Mouse (Mus musculus): ENCODE measurements at regions not wholly inside any gene's neighbourhood (a gene's known extent, or its start where the extent isn't known, plus 50 kb on each side); places are given as distances from the start of the nearest gene placed in this dataset.
A peak's percentile ranks its signal among the peaks of the same experiment; 100 is the strongest.

DNA sequence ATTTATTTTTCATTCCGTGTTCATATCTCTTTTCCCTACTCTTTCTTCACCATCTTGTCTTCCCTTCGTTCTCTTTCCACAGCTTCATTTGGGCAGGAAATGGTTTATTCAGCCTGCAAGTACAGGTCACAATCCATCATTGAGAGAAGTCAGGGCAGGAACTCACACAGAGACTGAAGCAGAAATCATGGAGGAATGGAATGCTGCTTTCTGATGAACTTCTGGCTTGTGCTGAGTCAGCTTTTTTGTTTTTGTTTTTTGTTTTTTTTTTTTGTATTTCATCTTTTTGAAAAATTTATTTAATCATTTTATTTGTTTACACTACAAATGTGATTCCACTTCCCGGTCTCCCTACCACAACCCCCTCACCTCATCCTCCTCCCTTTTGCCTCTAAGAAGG is 51.2 kb upstream of the Suclg2 start:
- DNase-seq (ENCODE audit: low spot score in 2 of 2), result no peak

GRCm38 (mm10) chr6:95801651-95802050 is 83.1 kb upstream of the Suclg2 start:
- DNase-seq (ENCODE audit: low spot score in 2 of 2), result no peak

DNA sequence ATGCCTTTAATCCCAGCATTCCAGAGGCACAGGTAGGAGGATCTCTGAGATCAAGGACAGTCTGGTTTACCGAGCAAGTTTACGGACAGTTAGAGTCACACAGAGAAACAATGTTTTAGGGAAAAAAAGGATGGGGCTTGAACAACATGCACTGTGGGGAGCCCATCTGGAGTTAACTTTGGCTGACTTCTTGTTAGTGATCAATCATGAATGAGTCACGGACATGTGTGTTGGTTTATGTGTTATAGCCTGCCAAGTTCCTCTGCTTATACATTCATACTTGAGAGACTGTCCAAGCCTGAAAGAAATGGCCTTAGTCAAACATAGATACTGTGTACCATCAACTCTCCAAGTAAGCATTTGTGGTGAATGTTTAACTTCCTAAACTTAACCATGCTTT is 122.9 kb upstream of the Suclg2 start:
- DNase-seq (ENCODE audit: low spot score in 2 of 2), result no peak

GRCm38 (mm10) chr6:95846536-95846935 is 127.9 kb upstream of the Suclg2 start:
- no peak for DNase-seq (ENCODE audit: low spot score in 2 of 2)

DNA sequence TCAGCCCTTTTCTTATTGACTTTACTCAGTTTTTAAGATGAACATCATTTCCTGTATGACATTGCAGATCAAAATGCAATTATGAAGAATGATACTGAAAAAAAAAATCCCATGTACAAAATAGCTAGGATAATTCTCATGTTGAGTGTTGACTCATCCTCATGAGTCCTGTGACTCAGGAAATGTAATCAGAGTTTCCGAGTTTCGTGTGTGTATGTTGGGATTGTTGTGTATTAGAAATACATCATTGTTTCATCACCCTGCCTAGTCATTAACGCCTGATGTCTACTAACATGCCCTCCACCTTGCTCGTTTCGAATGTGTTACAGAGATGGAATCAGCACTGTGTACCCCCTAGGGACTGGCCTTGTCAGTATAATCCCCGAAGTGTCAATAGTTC is 156.9 kb upstream of the Suclg2 start:
- DNase-seq (ENCODE audit: low spot score in 2 of 2), result no peak

GRCm38 (mm10) chr6:95876320-95876719 is 157.7 kb upstream of the Suclg2 start:
- DNase-seq (ENCODE audit: low spot score in 2 of 2), result no peak

- peak in 1 of 2 experiments; percentile 3 for DNase-seq (ENCODE audit: low spot score in 2 of 2)
Observed at GRCm38 (mm10) chr6:95886645-95887044, 168.0 kb upstream of the Suclg2 start.

GRCm38 (mm10) chr6:95902551-95902950 is 184.0 kb upstream of the Suclg2 start:
- no peak for DNase-seq (ENCODE audit: low spot score in 2 of 2)

DNA sequence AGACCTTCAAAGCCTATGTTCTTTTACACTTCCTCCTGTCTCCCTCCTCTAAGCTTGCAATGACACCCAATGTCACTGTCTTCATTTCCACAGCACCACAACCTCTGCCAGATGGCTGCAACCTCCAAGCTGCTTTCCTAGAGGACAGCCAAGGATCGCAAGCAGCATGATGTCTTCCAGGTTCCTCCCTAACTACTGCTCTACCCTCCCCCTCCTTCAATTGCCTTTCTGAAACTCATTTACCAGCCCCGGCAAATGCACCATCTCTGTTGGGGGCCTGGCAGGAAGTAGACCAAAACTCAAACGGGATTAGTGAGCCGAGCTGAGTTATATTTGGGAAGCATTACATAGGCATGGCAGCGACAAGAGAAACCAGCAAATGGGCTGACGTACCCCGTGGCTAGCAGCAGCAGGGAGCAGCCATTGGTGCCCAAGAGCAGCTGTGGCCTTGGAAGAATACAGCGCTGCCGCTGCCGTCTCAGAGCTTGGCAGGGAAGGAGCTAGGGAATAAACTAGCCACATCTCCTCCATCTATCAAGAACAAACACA is 185.6 kb upstream of the Suclg2 start:
- DNase-seq (ENCODE audit: low spot score in 2 of 2), result peak in 1 of 2 experiments; percentile 3

GRCm38 (mm10) chr6:95905057-95905456 is 186.5 kb upstream of the Suclg2 start:
- DNase-seq (ENCODE audit: low spot score in 2 of 2), result no peak

- no peak for DNase-seq (ENCODE audit: low spot score in 2 of 2)
Observed at GRCm38 (mm10) chr6:95921737-95922136, 191.2 kb upstream of the Fam19a1 start.

GRCm38 (mm10) chr6:95934561-95934960 is 178.4 kb upstream of the Fam19a1 start:
- DNase-seq (ENCODE audit: low spot score in 2 of 2), result no peak

DNA sequence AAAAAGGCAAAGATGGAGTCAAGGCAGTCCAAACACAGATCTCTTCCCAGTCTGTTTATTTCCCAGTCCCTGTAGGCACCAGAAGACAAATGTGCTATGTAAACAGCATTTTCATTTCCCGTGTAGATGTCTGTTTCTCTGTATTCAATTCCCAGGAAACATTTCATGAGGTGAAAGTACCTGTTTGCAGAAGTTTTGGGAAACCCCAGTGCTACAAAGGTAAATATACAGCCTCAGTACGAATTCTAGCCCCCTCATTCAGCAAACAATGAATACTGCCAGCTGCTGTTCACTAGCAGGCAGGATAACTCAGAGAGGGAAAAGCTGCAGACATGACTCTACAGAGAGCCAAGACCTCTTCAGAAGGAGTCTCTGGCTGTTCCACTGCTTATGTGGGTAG is 176.4 kb upstream of the Fam19a1 start:
- no peak for DNase-seq (ENCODE audit: low spot score in 2 of 2)

- no peak for DNase-seq (ENCODE audit: low spot score in 2 of 2)
Observed at GRCm38 (mm10) chr6:95939052-95939451, 173.9 kb upstream of the Fam19a1 start.

- DNase-seq (ENCODE audit: low spot score in 2 of 2), result no peak
Observed at GRCm38 (mm10) chr6:95960745-95961144, 152.2 kb upstream of the Fam19a1 start.

DNA sequence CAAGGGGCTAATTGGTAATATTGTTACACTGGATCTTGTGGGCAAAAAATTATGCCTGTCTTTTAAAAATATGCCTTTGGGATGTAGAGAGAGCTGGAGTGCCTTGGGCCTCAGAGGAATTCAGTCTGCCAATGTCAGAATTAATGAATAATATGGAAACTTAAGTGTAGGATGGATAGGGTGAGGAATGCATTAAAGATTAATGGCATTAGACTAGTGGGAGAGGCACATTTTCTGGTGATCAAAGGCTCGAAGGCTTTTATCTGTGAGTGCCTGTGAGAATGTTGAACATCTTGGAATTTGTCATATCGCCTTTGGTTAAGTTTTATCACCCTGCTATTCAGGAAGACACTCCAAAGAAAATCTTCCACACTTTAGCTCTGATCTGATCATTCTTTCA is 146.7 kb upstream of the Fam19a1 start:
- no peak for DNase-seq (ENCODE audit: low spot score in 2 of 2)

DNA sequence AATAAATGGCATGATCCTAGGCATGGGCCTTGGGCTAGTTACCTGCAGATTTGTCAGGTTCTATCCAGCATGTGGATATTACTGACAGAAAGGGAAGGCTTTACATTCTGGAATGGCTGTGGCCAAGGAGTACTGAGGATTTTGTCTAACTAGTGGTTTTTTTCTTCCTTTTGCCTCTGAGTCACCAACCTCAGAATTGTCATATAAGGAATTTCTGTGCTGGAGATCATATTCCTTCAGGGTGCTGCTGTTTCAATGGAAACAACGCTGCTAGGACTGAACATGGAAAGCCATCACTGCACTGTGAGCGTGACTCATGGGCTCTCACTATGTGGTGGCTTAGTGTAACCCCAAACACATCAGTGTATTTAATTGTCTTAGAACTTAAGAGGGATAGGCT is 137.0 kb upstream of the Fam19a1 start:
- DNase-seq (ENCODE audit: low spot score in 2 of 2), result no peak

DNA sequence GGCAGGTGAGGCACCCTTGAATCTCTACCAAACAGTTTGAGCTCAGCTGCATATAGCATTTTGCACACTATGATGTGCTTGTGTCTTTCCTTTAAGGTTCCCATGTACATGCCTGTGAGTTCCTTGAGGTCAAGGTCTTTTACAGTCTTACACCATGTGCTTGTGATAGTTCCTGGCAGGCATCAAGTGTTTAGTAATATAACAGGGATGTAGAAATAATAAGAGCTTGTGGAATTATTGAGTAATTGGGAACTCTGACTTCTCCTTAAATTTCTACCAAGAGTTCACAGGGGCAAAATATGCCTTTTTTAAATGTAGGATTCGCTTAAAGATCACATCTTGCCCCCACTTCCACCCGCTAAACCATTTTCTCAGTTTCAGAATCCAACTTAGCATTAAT is 115.9 kb upstream of the Fam19a1 start:
- no peak for DNase-seq (ENCODE audit: low spot score in 2 of 2)

GRCm38 (mm10) chr6:95997741-95998140 is 115.2 kb upstream of the Fam19a1 start:
- DNase-seq (ENCODE audit: low spot score in 2 of 2), result no peak

DNA sequence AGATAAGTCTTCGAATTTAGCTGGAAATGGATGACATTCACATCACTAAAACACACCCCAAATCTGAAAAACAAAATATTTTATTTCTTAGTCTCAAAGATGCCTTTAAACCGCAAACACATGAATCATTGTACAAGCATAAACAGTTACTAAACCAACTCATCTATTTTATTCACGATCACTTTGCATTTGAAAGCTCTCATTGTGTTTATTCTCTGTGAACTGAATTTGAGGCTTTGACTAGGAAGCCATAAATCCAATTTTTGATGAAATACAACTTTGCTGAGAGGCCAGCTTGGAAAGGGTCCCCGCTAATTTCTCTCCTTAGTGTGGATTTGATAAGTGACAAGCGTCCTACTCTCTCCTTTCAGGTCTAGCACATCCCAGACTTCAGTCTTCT is 113.5 kb upstream of the Fam19a1 start:
- DNase-seq (ENCODE audit: low spot score in 2 of 2), result no peak

- DNase-seq (ENCODE audit: low spot score in 2 of 2), result peak; percentile 56 to 57
Observed at GRCm38 (mm10) chr6:96000011-96000476, 112.9 kb upstream of the Fam19a1 start.

DNA sequence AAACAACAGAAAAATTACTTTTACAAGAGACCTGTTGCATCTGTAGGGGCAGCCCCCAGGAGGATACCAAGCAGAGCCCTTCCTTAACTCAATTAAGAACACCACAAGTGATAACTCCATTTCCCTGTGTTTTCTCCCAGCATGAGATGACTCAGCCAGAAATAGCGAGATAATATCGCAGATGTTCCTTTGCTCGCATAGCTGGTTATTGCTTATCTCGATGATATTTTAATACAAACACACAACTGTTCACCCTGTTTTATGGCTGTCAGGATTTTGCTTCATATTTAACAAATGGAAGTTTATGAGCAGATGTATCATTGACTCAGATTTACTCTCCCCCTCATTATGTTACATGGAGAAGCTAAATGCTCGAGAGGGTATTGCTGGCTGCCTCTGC is 101.7 kb upstream of the Fam19a1 start:
- DNase-seq (ENCODE audit: low spot score in 2 of 2), result peak in 1 of 2 experiments; percentile 13

DNA sequence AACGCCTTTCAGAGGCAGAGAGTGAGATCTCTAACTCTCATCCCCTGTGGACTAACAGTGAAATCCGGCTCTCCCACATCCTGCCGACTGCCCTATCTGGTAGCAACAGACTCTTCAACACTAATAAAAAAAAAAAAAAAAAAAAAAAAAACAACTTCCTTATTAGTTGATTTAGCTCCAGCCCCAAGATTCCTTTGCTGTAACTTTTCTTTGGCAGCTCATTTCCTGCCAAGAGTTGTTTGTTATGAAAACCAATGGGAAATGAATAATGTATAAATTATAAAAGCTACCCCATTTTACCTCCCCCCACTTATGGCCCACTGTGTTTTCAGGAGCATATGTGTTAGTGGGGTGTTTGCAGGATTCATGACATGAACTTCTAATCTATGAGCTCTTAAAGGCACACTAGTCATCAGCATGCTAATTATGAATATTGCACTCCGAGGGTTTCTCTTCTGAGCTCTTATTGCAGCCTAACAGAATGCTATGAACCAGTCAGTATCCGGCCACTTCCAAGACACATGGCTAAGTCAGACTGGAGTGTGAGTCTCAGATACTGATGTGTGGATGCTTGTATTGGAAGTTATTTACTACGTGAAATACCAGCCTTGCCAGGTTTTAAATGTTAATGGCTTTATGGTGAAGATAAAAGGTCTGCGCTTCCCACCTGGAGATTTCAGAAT is 84.8 kb upstream of the Fam19a1 start:
- DNase-seq (ENCODE audit: low spot score in 2 of 2), result no peak
